Mouse (Mus musculus) neural tube, embryonic 12.5 days (tissue): ENCODE measurements around the gene Cep19. TPM values are rescaled to one million over a fixed set of nuclear protein-coding genes. Genes with fewer than 3 reads are reported as not detected.

Experiments
- polyA plus RNA-seq: library from polyadenylated mRNA; unstranded; fragments of >200 nt; fragmentation: Nextera tagmentation; extraction: Ambion mirVana; gene quantifications from 2 replicates; pipeline ENCODE4 v1.2.1, GENCODE M21; 2016

Gene Cep19
- polyA plus RNA-seq, 1 experiment from 2014 or later, result 45.7 TPM

Other genes starting within 250 kb of the Cep19 start
- 0.15 and 0.20 TPM in 2 replicates for gene Meltf, start 221.0 kb upstream of the Cep19 start, polyA plus RNA-seq
- 2.8 and 4.0 TPM in 2 replicates for gene Pigz, start 165.9 kb upstream of the Cep19 start, polyA plus RNA-seq
- gene 0610012G03Rik, start 151.3 kb upstream of the Cep19 start, polyA plus RNA-seq, result 80.5 and 85.5 TPM in 2 replicates
- gene Ncbp2, start 151.3 kb upstream of the Cep19 start, polyA plus RNA-seq, result 118 and 124 TPM in 2 replicates
- 23.2 and 25.6 TPM in 2 replicates for gene Senp5, start 96.5 kb upstream of the Cep19 start, polyA plus RNA-seq
- 43.3 and 45.4 TPM in 2 replicates for gene Pak2, start 20.5 kb upstream of the Cep19 start, polyA plus RNA-seq
- gene Pigx, start 60 bp upstream of the Cep19 start, polyA plus RNA-seq, result 121 and 136 TPM in 2 replicates
- gene Nrros, start 65.8 kb downstream of the Cep19 start, polyA plus RNA-seq, result 6.7 and 9.0 TPM in 2 replicates
- not detected in 2 replicates for gene Bex6, start 80.0 kb downstream of the Cep19 start, polyA plus RNA-seq
- 28.1 and 31.0 TPM in 2 replicates for gene Fbxo45, start 147.4 kb downstream of the Cep19 start, polyA plus RNA-seq
- gene Wdr53, start 147.4 kb downstream of the Cep19 start, polyA plus RNA-seq, result 16.2 and 16.3 TPM in 2 replicates
- gene Smco1, start 171.7 kb downstream of the Cep19 start, polyA plus RNA-seq, result not detected in 2 replicates
- 27.2 and 31.9 TPM in 2 replicates for gene Rnf168, start 177.7 kb downstream of the Cep19 start, polyA plus RNA-seq
- gene Ubxn7, start 232.5 kb downstream of the Cep19 start, polyA plus RNA-seq, result 29.3 and 32.5 TPM in 2 replicates